Mouse (Mus musculus): ENCODE measurements around the gene Tymp. TPM values are rescaled to one million over a fixed set of nuclear protein-coding genes. Genes with fewer than 3 reads are reported as not detected.

Gene Tymp
- polyA plus RNA-seq, 1 experiment from 2014 or later = 1.4 TPM

DNA sequence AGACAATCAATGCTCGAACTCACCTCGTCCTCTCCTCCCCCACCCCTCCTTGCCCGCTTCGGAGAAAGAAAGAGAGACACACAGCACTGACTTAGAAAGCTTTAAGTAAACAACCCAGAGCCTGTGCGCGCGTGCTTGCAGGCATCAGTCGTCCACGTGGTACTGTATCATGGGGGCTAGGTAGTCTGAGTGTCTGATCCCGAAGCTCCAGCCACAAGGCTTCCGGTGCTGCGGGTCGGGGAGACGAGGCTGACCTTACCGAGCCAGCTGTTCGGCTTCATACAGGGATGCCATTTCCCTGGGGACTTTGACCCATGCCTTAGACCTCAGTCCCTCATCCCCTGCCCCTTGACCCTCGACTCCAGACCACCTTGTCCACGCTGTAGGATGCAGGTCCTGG, 523 bp upstream of the Tymp start:
- 5% methylated on average over 18 of the region's 18 CpGs for WGBS
- H3K4me1 ChIP-seq (ENCODE audit: control insufficient read depth, insufficient read depth, low read length) = peaks cover 19% of the 10 kb centered on the region
- no peak for ATAC-seq (ENCODE audit: insufficient read depth, low FRiP score)
- H3K36me3 ChIP-seq (ENCODE audit: control insufficient read depth, insufficient read depth, low read length) = no peaks in the 10 kb centered on the region; the same call in 1 of the 2 replicates
- H3K9ac ChIP-seq (ENCODE audit: low read length) = no peak overlapping the region
- peaks cover 42% of the 10 kb centered on the region for H3K27me3 ChIP-seq (ENCODE audit: control insufficient read depth, insufficient read depth, low read length)
- H3K9me3 ChIP-seq (replicated peaks; ENCODE audit: control insufficient read depth, low read length) = no peaks in the 10 kb centered on the region
- no peak overlapping the region for H3K4me3 ChIP-seq (replicated peaks; ENCODE audit: low read length)
- no peak overlapping the region for H3K27ac ChIP-seq (ENCODE audit: low read length)
- 0 out of 2 replicates have a peak overlapping the region, but pooled peaks have one; percentile 9 for H3K4me2 ChIP-seq (ENCODE audit: low read depth, low read length)

DNA sequence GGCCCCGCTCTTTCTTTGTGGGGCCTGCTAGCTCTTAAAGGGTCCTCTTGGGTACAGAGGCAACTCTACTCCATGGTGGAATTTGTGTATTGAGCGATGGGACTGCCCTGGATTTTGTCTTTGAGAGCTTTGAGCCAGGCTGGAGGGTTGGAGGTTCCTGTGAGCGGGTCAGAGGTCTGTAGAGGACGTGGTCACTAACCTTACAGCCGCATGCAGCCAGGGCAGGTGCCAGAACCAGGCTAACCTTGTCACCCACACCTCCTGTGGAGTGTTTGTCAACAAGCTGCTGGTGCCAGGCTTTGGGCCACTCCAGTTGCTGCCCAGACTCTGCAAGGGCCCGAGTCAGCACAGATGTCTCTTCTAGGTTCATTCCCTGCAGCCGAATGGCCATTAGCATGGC, 799 bp downstream of the Tymp start:
- peaks cover 42% of the 10 kb centered on the region for H3K27me3 ChIP-seq (ENCODE audit: control insufficient read depth, insufficient read depth, low read length)
- H3K4me2 ChIP-seq (ENCODE audit: low read depth, low read length) = no peak overlapping the region
- H3K4me3 ChIP-seq (replicated peaks; ENCODE audit: low read length) = no peak overlapping the region
- peaks cover 19% of the 10 kb centered on the region for H3K4me1 ChIP-seq (ENCODE audit: control insufficient read depth, insufficient read depth, low read length)
- H3K36me3 ChIP-seq (ENCODE audit: control insufficient read depth, insufficient read depth, low read length) = peaks cover 7% of the 10 kb centered on the region
- H3K9ac ChIP-seq (ENCODE audit: low read length) = no peak overlapping the region
- WGBS = 83% methylated on average over 7 of the region's 7 CpGs
- no peak overlapping the region for H3K27ac ChIP-seq (ENCODE audit: low read length)
- H3K9me3 ChIP-seq (replicated peaks; ENCODE audit: control insufficient read depth, low read length) = no peaks in the 10 kb centered on the region
- ATAC-seq (ENCODE audit: insufficient read depth, low FRiP score) = no peak

DNA sequence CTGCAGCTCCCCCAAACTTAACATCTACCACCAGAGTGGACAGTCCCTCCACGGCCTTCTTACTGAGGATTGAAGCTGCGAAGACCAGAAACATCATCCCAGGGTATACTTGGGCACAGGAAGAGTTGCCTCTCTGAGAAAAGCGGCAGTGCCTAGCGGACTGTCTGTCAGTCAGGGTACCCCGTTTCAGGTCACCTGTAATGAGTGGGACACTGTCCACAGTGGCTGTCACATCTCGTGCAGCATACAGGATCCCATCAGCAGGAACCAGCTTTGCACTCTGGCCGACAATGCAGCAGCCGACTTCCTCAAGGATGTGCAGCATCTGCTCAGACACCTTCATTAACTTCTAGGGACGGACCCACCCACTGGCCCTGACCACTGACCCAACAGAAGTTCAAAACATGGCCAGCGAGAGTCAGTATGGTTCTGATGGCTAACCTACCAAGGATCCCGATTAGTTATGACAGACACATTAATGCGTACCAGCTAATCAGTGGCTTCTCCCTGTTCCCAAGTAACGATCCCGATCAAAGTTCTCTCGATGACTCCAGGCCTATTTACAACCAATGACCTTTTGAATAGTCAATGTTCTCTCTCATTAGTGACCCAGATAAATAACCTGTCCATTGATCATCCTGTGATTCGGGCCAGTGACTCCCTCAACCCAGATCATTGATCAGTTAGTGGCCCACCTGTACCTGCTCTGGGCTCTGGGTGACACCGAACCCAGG, 1.9 kb downstream of the Tymp start:
- no peaks in the 10 kb centered on the region for H3K9me3 ChIP-seq (replicated peaks; ENCODE audit: control insufficient read depth, low read length)
- H3K27me3 ChIP-seq (ENCODE audit: control insufficient read depth, insufficient read depth, low read length) = peaks cover 37% of the 10 kb centered on the region
- no peak overlapping the region for H3K4me3 ChIP-seq (replicated peaks; ENCODE audit: low read length)
- H3K27ac ChIP-seq (ENCODE audit: low read length) = no peak overlapping the region
- H3K4me1 ChIP-seq (ENCODE audit: control insufficient read depth, insufficient read depth, low read length) = peaks cover 19% of the 10 kb centered on the region
- H3K36me3 ChIP-seq (ENCODE audit: control insufficient read depth, insufficient read depth, low read length) = peaks cover 15% of the 10 kb centered on the region
- no peak overlapping the region for H3K9ac ChIP-seq (ENCODE audit: low read length)
- H3K4me2 ChIP-seq (ENCODE audit: low read depth, low read length) = no peak overlapping the region
- 91% methylated on average over 17 of the region's 17 CpGs for WGBS
- ATAC-seq (ENCODE audit: insufficient read depth, low FRiP score) = no peak

DNA sequence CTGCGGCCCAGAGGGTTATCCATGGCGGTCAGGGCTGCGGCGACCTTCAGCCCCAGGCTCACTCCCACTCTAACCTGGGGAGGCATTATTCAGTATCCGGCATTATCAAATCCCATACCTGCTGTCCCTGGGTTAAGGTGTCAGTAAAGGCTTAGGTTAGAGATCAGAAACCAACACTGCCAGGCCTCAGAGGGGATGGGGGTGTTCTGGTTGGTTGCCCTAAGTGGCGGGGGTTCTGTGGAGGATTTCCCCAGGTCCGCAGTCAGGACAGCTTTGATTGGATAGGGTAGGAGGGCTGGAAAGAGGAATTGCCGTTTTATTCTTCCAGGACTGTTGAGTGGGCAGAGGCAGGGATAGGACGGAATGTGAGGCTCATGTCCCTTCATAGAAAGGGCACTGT, 2.5 kb downstream of the Tymp start:
- Histone ChIP-seq H3K27me3 (ENCODE audit: control insufficient read depth, insufficient read depth, low read length) (peaks cover 33% of the 10 kb centered on the region), H3K4me3 (replicated peaks; ENCODE audit: low read length) (peak overlapping the region; percentile 72), H3K27ac (ENCODE audit: low read length) (peak overlapping the region; percentile 96), H3K9ac (ENCODE audit: low read length) (peak overlapping the region; percentile 90), H3K4me1 (ENCODE audit: control insufficient read depth, insufficient read depth, low read length) (peaks cover 19% of the 10 kb centered on the region), H3K9me3 (replicated peaks; ENCODE audit: control insufficient read depth, low read length) (no peaks in the 10 kb centered on the region), H3K36me3 (ENCODE audit: control insufficient read depth, insufficient read depth, low read length) (peaks cover 21% of the 10 kb centered on the region), H3K4me2 (ENCODE audit: low read depth, low read length) (peak overlapping the region; percentile 87)
- ATAC-seq (ENCODE audit: insufficient read depth, low FRiP score) = no peak
- 49% methylated on average over 9 of the region's 9 CpGs for WGBS

DNA sequence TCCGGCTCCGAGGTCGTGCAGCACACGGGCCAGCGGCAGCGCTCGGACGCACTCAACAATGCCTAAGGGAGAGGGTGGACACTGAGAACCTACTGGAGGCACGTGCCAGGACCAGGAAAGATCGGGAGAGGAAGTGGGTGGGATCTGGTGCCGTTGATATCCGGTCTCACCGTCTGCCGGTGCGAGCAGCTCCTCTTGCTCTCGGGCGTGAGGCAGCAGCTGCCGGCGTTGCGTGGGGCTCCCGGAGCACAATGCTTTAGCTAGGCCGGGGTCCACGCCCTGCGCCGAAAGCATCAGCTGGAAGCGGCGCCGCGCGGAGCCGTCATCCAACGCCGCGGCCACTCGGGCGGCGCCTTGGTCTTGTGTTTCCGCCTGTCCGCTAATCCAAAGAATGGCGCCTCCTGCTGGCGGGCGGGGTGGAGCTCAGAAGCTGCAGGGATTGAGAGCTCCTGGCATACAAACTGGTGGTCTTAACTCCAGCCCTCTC, 3.0 kb downstream of the Tymp start, which contains the start of gene Sco2:
Gene Sco2, minus strand, starts transcription at position 85 of the 487 bp plus-strand sequence.
- peak within 1 kb of the TSS; percentile 90 for H3K9ac ChIP-seq (ENCODE audit: low read length)
- under 1% methylated on average over 42 of the region's 42 CpGs for WGBS

DNA sequence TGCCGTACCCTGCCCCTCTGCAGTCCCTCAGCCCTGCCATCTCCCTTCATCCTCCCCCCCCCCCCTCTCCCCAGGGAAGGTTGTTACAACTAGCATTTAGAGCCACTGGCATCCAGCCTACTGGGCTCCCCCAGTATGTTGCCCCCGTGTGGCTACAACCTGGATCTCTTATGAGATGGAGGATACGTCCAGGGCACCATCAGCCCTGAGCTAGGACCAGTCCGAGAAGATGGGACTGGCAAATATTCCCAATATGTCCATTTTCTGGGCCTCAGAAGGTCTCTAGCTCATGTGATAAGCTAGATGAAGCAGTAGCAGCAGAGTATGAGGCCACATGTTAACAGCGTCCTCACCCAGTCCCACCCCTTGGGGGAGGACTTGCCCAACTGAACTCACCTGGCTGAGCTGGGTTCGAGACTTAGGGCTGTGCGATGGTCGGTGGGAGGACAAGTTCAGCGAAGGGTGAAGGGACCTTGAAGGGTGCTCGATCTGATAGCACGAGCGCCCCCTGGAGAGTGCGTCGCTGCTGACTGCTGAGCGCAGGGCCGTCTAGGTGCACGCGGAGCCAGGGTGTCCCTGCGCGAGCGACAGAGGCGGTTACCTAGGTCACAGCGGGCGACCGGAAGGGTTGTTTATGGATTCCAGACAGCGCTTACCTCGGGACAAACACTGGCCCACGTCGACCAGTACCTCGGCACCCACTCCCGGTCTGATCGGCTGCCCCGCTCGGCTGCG, 3.6 kb downstream of the Tymp start:
- ATAC-seq (ENCODE audit: insufficient read depth, low FRiP score) = peak; percentile 86
- H3K36me3 ChIP-seq (ENCODE audit: control insufficient read depth, insufficient read depth, low read length) = peaks cover 31% of the 10 kb centered on the region
- peak overlapping the region; percentile 90 for H3K9ac ChIP-seq (ENCODE audit: low read length)
- WGBS = 2% methylated on average over 35 of the region's 35 CpGs
- H3K27me3 ChIP-seq (ENCODE audit: control insufficient read depth, insufficient read depth, low read length) = peaks cover 21% of the 10 kb centered on the region
- no peaks in the 10 kb centered on the region for H3K9me3 ChIP-seq (replicated peaks; ENCODE audit: control insufficient read depth, low read length)
- peak overlapping the region; percentile 72 for H3K4me3 ChIP-seq (replicated peaks; ENCODE audit: low read length)
- H3K27ac ChIP-seq (ENCODE audit: low read length) = peak overlapping the region; percentile 96
- peaks cover 10% of the 10 kb centered on the region; the same call in 1 of the 2 replicates for H3K4me1 ChIP-seq (ENCODE audit: control insufficient read depth, insufficient read depth, low read length)
- H3K4me2 ChIP-seq (ENCODE audit: low read depth, low read length) = peak overlapping the region; percentile 87

More for the DNA sequence above, 3.0 kb downstream of the Tymp start, which contains the start of gene Sco2:
- peaks cover 14% of the 10 kb centered on the region for H3K4me1 ChIP-seq (ENCODE audit: control insufficient read depth, insufficient read depth, low read length)
- H3K27me3 ChIP-seq (ENCODE audit: control insufficient read depth, insufficient read depth, low read length) = peaks cover 28% of the 10 kb centered on the region
- H3K36me3 ChIP-seq (ENCODE audit: control insufficient read depth, insufficient read depth, low read length) = peaks cover 26% of the 10 kb centered on the region
- peak within 1 kb of the TSS; percentile 72 for H3K4me3 ChIP-seq (replicated peaks; ENCODE audit: low read length)
- H3K9me3 ChIP-seq (replicated peaks; ENCODE audit: control insufficient read depth, low read length) = no peaks in the 10 kb centered on the region
- ATAC-seq (ENCODE audit: insufficient read depth, low FRiP score) = peak; percentile 87
- peak within 1 kb of the TSS; percentile 96 for H3K27ac ChIP-seq (ENCODE audit: low read length)
- H3K4me2 ChIP-seq (ENCODE audit: low read depth, low read length) = peak within 1 kb of the TSS; percentile 87

DNA sequence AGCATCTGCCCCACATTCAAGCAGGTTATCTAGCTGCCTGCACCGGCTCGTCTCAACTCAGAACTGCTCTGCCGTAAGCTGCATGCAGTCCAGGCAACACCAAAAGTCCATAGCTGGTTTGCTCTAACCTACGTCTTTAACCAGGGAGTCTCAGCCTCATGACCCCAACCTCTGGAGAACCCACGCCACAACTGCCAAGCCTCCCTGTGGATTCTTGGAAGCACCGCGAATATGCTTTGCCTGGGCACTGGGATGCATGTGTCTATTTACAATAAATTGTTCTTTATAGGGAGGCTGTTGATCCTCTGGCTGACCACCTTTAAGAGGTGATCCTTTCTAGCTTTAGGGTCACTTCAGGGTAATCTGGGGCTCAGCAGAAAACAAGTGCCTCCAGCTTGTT, 4.3 kb downstream of the Tymp start:
- no peak for ATAC-seq (ENCODE audit: insufficient read depth, low FRiP score)
- Histone ChIP-seq H3K36me3 (ENCODE audit: control insufficient read depth, insufficient read depth, low read length) (peaks cover 35% of the 10 kb centered on the region), H3K27me3 (ENCODE audit: control insufficient read depth, insufficient read depth, low read length) (peaks cover 15% of the 10 kb centered on the region), H3K4me3 (replicated peaks; ENCODE audit: low read length) (peak overlapping the region; percentile 72; the same call in 1 of the 2 replicates), H3K9me3 (replicated peaks; ENCODE audit: control insufficient read depth, low read length) (no peaks in the 10 kb centered on the region), H3K27ac (ENCODE audit: low read length) (peak overlapping the region; percentile 96; the same call in 1 of the 2 replicates), H3K4me2 (ENCODE audit: low read depth, low read length) (peak overlapping the region; percentile 87), H3K9ac (ENCODE audit: low read length) (peak overlapping the region; percentile 90), H3K4me1 (ENCODE audit: control insufficient read depth, insufficient read depth, low read length) (peaks cover 10% of the 10 kb centered on the region; the same call in 1 of the 2 replicates)
- 74% methylated on average over 7 of the region's 7 CpGs for WGBS

DNA sequence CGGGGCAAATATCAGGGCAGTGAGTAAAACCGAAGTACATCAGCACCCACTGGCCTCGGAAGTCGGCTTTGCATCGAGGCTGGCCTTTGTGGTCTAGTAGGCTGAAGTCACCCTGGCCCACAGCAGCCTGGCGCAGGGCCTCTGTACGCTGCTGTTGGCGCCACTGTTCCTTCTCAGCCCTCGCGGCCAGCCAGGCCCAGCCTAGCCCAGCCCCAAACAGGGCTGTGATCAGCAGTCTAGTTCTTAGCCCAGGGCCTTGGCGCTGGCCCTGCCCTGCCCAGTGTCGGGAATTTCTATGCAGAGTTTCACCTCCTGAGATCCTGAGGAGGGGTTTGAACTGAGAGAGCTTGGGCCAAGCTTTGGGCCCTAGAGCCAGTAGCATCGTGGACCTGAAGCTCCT, 4.8 kb downstream of the Tymp start:
- peaks cover 39% of the 10 kb centered on the region for H3K36me3 ChIP-seq (ENCODE audit: control insufficient read depth, insufficient read depth, low read length)
- H3K27ac ChIP-seq (ENCODE audit: low read length) = no peak overlapping the region
- no peak overlapping the region for H3K4me3 ChIP-seq (replicated peaks; ENCODE audit: low read length)
- H3K9ac ChIP-seq (ENCODE audit: low read length) = no peak overlapping the region
- H3K9me3 ChIP-seq (replicated peaks; ENCODE audit: control insufficient read depth, low read length) = no peaks in the 10 kb centered on the region
- no peak overlapping the region for H3K4me2 ChIP-seq (ENCODE audit: low read depth, low read length)
- peaks cover 10% of the 10 kb centered on the region; the same call in 1 of the 2 replicates for H3K4me1 ChIP-seq (ENCODE audit: control insufficient read depth, insufficient read depth, low read length)
- 85% methylated on average over 13 of the region's 13 CpGs for WGBS
- ATAC-seq (ENCODE audit: insufficient read depth, low FRiP score) = no peak
- peaks cover 11% of the 10 kb centered on the region for H3K27me3 ChIP-seq (ENCODE audit: control insufficient read depth, insufficient read depth, low read length)

DNA sequence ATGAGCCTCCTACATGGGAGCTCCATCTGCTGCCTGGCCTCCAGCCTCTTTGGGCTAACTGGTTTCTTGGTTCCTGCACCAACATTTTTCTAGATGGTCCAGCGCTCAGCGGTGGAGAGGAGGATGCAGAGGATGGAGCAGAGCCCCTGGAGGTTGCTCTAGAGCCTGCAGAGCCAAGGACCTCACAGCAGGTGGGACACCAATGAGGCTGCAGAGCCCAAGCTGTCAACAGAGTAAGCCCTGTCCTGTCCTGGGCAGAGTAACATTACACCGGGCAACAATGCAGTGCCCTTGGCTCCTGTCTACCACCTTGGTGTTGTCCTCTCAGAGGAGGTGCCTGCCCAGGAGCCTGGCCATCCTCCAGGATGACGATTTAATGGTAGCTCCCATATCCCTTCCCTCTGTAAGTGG, 11.7 kb downstream of the Tymp start:
- no peaks in the 10 kb centered on the region for H3K4me1 ChIP-seq (ENCODE audit: control insufficient read depth, insufficient read depth, low read length)
- no peak overlapping the region for H3K4me3 ChIP-seq (replicated peaks; ENCODE audit: low read length)
- ATAC-seq (ENCODE audit: insufficient read depth, low FRiP score) = no peak
- no peaks in the 10 kb centered on the region for H3K27me3 ChIP-seq (ENCODE audit: control insufficient read depth, insufficient read depth, low read length)
- H3K36me3 ChIP-seq (ENCODE audit: control insufficient read depth, insufficient read depth, low read length) = peaks cover 55% of the 10 kb centered on the region
- no peak overlapping the region for H3K9ac ChIP-seq (ENCODE audit: low read length)
- H3K27ac ChIP-seq (ENCODE audit: low read length) = no peak overlapping the region
- H3K4me2 ChIP-seq (ENCODE audit: low read depth, low read length) = no peak overlapping the region
- 89% methylated on average over 4 of the region's 4 CpGs for WGBS
- H3K9me3 ChIP-seq (replicated peaks; ENCODE audit: control insufficient read depth, low read length) = no peaks in the 10 kb centered on the region
